Mouse (Mus musculus): Measurements from ENCODE around the gene Umps.

Gene Umps

DNA sequence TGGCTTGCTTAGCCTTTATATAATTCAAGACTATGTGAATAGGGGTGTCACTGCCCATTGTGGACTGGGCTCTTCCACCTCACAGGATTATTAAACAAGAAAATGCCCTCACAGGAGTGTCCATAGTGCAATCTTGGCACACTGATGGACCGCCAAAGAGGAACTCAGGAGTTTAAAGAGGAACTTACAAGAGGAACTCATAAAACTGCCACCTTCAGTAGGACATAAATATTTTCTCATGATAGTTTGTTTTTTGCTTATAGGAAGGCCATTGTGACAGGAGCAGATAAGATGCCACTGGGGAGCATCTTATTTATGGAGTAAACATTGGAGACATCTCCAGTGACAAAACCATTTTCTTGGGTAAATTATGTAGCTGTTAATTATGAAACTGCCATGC lies 12.0 kb downstream of the Umps start:
- in situ Hi-C loops (cut with MseI, MboI): loop anchor here (5.0 to 10.0 kb wide), 2 partner anchors 130 to 132 kb away; partner anchors contain the start of gene Itgb5 (in 1 of the 2)

DNA sequence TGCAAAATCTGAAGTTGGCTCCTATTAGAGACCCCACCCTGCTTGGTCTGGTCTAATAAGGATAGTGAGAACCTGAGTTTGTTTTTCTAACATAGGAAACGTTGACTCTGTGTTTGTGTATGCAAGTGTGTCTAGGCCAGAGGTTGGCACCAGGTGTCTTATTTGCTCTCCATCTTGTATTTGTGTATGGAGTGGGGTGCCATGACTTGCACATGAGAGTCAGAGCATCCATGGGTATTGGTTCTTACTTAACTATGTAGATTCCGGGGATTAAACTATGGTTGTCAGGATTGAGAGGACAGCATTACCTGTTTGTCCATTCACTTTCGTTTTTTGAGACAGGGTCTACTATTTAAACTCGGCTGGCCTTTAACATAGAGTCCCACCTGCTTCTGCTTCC lies 13.8 kb downstream of the Umps start:
- in situ Hi-C loops (cut with MseI, MboI): loop anchor here (5.0 to 10.0 kb wide), 2 partner anchors 128 to 131 kb away; partner anchors contain the start of gene Itgb5 (in 1 of the 2)

DNA sequence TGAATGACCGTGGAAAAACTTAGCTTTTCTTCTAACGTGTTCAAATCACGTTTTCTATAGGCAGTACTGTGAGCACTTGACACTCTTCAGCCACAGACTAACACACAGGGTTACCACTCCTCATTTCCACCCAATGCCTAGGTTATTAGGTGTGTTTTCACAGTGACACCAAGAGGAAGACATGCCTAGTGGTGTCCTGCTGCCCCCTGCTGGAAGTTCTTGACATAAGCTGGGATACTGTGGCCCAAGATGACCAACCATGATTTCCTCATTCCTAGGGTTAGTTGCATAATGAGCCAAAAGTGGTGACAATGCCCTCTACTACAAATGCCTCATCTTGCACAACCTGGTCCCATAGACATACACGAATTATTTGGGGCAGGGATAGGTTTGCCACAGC lies 16.0 kb downstream of the Umps start:
- in situ Hi-C loops (cut with MseI, MboI): loop anchor here (5.0 to 10.0 kb wide), 2 partner anchors 126 to 129 kb away; partner anchors contain the start of gene Itgb5 (in 1 of the 2)

DNA sequence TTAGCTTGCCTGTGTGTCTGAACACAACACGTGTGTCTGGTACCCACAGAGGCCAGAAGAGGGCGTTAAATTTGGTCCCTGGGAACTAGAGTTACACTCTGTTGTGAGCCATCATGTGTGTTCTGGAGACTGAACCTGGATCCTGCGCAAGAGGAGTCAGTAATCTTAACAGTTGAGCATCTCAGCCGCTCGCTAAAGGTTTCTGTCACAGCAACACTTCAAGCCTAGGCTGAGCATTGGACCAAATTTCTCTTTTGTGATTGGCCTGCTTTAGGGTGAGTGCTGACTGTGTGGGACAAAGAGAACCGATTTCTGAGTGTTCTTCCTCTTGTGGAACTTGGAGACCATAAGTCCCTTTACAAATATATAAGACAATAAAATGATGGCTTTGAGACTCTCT lies 16.5 kb downstream of the Umps start:
- in situ Hi-C loops (cut with MseI, MboI): loop anchor here (5.0 to 10.0 kb wide), 2 partner anchors 126 to 128 kb away; partner anchors contain the start of gene Itgb5 (in 1 of the 2)

DNA sequence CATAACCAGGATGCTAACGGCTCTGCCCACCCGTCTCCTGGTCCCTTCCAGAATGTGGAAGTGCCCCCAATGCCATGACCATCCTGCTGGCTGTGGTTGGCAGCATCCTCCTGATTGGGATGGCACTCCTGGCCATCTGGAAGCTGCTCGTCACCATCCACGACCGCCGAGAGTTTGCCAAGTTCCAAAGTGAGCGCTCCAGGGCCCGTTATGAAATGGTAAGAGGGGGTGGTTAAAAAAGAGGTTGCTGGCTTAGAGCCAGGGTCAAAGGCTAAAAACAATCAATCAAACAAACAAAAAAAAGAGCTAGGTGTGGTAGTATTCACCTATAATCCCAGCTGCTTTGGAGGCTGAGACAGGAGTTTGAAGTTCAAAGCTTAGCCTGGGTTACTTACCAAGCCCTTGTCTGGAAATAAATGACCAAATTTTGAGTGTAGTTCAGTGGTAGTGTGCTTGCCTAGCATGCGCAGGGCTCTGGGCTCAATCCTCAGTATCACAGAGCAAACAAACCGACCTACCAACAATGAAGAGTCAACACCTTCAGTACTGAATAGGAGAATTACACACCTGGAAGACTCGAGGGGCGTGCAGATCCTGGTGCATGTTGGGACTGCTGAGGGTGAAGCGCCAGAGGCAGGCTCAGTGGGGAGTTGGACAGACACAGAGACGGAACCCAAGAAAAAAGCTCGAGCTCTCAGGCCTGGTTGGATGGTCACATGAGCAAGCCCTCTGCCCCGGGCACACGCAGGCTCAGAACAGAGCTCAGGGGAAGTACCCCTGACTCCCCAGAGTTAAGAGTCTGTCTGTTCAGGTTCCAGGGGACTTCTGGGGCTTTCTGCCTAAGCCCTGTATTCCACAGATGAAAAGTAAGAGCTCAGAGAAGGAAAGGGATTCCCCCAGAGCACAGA lies 18.9 kb downstream of the Umps start:
- in situ Hi-C loops (cut with MseI, MboI): no loop called here

DNA sequence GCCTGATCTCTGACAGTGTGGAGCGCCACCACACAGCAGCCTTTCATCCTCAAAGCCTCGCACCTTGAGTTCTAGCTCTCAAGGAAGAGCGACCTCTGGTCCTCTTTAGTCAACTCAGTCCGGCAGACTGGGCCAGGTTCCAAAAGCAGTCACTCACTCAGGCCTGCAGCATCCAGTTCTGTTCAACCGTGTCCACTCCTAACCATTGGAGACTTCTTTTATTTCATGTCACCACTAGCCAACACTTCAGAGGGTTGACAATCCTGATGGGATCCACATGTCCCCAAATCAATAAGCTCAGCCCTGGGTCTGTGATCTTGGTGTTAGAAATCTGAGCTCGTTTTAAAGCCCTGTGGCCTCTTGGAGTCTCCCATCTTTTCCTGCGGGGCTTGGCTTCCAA lies 20.8 kb downstream of the Umps start:
- in situ Hi-C loops (cut with MseI, MboI): no loop called here

DNA sequence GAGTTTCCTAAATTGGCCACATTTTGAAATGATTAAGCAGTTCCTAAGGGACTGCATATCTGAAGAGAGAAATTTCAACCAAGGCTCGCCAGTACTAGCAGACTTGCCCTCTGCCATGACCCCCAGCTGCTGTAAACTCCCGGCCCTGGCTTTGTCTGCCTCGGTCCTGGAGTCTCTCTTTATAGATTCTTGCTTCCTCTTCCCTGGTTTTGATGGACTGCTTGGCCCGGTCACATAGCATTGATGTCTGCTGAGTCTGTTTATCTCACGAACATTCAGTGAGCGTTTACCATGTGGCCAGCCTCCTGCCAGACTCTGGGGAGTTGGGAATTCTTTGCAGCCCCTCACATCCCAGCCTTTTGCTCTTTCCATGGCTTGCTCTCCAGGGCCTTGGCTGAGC lies 22.1 kb downstream of the Umps start:
- in situ Hi-C loops (cut with MseI, MboI): no loop called here

DNA sequence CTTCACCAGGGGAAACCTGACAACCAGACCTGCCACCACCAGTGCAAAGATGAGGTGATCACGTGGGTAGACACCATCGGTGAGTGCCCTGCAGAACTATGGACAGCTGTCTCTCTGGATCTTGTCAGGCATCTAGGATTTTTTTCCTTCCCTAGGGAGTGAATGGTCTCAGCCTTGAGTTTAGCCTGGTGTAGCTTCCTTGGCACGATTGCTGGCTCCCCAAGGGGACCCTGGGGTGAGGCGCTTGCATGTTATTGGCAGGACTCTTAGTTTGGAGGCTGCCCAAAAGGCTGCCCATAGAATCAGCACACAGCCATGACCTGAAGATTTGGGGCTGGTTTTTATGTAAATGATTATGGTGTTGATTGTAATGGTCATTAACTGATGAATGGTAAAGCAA lies 22.7 kb downstream of the Umps start:
- in situ Hi-C loops (cut with MseI, MboI): no loop called here

DNA sequence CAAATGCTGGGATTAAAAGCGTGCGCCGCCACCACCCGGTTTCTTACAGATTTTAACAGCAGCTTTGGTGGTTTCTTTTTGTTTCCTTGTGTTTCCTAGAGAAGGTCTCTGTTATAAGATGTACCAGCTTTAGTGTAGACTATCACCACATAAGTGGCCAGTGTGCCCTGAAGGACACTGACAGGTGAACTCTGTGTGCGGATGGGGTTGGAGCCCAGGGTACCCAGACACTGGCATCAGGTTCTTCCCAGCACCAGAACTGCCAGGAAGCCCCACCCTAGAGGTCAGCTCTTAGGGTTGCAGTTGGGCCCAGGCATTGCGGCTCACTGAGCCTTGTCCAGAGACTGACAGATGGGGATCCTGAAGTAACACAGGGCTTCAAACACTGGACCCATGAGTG lies 23.4 kb downstream of the Umps start:
- in situ Hi-C loops (cut with MseI, MboI): no loop called here

DNA sequence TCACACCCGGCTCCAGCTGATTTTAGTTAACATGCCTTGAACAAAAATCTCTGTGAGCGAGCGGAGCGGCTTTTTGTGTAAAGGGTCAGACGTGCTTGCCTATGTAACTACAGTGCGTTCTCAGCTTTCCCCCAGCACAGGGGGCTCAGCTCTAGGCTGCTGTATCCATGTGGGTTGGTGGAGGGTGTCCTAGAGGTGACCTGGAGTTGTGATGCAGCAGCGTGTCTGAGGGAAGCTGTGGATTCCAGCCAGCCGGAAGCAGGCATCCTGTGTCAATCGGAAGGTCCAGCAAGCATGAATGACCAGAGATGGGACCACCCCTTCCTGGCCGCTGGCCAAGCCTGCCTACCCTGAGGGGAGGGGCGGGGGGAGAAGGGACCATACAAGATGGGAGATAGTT lies 24.5 kb downstream of the Umps start:
- in situ Hi-C loops (cut with MseI, MboI): no loop called here

DNA sequence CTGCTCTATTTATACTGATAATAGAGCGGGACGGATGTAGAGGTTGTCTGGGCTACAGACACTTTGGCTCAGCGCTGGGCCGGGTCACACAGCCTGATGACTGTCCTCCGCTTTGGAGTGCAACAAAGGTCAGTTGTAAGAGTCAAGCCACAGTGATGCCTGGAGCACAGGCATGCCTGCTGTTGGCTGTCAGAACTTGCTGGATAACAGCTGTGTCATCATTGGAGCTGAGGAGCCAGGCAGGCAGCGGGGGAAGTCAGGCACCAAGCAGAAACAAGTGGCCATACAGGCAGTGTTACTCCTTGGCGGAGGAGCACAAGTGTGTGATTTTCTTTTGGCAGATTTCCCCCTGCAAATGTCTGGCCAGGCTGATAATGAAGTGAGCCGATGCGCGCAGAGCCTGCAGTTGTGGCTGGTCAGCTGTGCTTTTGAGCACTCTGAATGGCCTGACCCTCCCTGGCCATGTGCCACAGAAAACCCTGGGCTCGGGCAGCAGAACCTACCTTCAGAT lies 25.5 kb downstream of the Umps start:
- in situ Hi-C loops (cut with MseI, MboI): no loop called here

DNA sequence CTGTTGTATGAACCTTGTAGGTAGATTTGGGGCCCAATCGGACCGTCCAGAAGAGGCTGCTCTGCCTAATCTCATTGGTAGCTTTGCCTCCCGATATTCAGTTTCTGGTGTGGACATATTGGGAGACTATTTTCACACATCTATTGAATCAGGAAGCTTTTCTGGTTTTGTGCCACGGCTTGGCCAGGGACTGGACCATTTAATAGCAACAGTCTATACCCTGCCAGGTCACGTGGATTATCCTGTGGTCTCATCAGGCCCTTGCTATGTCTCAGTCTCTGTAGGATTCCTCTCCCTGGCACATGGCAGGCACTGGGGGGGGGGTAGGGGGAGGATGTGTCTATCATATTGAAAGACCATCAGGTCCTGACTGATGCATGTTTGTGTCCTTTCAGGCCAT lies 26.7 kb downstream of the Umps start:
- in situ Hi-C loops (cut with MseI, MboI): no loop called here

DNA sequence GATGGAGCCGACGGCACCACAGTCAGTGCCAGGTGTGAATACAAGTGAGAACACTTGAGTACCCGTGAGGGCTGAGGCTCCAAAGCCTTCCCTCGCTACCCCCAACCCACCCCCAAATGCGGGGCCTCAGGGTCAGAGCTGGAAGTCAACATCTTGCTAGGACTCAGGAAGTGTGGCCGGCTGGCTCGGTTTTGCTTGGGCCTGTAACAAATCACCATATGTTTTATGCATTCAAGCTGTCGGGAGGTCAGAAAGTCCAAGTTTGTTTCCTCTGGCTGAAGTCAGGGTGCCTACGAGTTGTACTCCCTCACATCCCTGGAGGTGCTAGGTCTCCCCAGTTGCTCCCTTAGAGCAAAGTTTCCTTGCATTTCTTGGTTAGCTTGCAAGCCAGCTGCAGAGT lies 27.2 kb downstream of the Umps start:
- in situ Hi-C loops (cut with MseI, MboI): no loop called here

DNA sequence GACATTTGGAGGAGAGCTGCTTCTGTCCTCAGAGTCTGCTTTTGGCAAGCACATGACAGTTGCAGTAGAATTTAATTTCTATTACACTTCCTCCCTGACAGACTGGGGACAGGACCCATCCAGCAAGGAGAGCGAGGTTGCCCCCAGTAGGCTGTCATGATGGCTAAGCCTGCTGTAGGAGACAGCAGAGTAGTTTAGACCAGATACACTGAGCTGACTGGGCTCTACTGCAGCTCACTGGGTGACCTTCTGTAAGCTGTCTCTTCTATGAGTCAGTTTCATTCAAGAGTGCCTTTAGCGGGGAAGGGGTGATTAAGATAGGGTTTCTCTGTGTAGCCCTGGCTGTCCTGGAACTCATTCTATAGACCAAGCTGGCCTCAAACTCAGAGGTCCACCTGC lies 27.7 kb downstream of the Umps start:
- in situ Hi-C loops (cut with MseI, MboI): no loop called here

DNA sequence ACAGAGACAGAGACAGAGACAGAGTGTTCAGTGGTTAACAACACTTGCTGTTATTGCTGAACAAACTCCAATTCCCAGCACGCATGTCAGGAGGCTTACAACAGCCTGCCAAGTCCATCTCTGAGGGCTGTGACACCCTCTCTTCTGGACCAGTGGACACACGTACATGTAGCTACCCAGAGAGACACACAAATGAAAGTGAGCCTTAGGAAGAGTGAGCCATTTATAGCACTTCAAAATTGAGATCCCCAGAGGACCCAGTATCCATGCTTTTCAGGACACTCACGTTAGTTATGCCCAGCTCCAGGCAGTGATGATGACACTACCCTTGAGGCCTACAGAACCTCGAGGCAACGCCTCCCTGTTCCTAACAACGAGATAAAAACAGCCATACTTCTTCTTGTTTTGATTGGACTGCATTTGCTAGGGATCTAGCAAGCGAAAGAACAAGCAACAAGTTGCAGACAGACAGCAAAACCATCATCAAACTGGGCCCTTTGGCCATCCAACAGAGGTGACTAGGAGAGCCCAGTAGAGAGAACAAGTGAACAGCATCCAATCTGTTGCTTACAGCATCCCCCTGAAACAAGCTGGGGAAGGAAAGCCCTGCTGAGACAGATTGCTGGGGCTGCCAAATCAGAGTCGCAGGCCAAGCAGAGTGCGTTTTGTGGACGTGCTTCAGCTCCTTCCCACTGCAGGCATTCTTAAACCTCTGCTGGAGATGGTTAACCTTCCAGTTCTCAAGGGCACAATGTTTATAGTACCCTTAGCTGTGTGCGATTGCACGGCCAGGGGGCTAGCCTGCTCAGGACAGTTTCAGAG lies 28.3 kb downstream of the Umps start:
- in situ Hi-C loops (cut with MseI, MboI): no loop called here

DNA sequence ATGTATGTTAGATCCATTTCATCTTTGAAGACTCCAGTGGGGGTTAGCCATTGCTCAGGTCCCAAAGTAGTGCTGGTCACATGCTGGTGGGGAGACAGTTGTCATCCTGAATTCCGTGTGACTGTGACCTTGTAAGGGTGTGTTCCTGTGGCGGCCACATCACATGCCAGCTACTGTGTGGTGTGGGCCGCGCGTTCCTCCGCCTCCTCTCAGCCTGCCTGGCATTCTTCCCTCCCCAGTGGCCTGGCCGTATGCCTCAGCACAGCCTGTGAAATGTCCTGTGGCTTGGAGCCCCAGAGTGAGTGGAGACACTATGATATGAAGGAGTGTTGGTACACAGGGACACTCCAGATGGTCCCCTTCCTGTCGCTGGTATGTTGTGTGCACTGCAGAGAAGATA lies 29.3 kb downstream of the Umps start:
- in situ Hi-C loops (cut with MseI, MboI): no loop called here

DNA sequence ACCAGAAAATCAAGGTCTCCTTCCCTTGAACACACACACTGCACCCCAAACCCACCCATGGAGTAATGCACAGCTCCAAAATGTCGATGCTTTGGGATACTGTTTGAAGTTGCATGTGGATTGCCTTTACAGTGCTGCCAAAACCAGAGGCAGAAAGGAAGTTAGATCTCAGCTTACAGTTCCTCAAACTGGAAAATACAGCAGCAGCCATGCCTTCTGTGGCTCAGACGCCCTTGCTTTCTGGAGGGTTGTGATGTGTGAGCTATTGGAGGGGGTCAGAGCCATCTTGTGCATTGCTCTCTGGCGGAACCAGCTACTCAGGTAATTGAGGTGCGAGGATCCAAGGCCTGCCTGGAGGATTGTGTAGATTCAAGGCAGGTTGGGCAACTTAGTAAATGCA lies 30.0 kb downstream of the Umps start:
- in situ Hi-C loops (cut with MseI, MboI): no loop called here

DNA sequence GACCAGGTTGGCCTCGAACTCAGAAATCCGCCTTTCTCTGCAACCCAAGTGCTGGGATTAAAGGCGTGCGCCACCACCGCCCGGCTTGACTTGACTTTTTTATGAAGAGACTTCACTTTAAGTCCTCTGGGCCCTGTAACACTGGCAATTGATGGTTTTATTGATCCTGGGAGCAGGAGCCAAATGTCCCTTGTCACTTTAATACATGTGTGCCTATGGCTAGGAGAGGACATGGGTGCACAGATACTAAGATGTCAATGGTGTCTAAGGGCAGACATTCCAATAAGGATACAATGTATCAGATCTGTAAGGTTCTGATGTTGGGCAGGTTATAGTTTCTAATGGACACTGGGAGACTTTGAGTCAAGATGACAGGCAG lies 31.4 kb downstream of the Umps start:
- in situ Hi-C loops (cut with MseI, MboI): no loop called here

DNA sequence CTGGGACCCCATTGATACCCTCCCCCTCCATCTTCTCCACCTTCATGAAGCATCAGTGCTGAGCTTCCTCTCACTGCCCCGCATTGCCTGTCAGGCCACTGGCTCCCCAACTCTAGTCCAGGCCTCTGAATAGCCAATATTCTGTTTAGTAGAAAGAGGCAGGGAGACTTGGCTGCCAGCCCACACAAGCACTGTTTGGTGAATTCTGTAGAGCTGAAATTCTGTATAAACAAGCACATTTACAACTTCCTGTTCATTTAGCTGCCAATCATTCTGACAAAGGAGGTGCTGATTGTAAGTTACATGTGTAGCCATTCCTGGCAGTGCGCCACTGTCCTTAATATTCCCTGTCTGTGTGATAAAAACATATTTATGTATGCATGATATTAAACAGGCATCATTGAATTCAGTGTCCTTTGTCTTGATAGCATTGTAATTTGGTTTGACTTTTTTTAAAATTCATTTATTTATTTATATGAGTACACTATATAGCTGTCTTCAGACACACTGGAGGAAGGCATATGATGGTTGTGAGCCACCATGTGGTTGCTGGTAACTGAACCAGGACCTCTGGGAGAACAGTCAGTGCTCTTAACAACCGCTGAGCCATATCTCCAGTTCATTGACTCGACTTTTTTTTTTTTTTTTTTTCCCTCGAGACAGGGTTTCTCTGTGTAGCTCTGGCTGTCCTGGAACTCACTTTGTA lies 32.0 kb downstream of the Umps start:
- in situ Hi-C loops (cut with MseI, MboI): no loop called here

DNA sequence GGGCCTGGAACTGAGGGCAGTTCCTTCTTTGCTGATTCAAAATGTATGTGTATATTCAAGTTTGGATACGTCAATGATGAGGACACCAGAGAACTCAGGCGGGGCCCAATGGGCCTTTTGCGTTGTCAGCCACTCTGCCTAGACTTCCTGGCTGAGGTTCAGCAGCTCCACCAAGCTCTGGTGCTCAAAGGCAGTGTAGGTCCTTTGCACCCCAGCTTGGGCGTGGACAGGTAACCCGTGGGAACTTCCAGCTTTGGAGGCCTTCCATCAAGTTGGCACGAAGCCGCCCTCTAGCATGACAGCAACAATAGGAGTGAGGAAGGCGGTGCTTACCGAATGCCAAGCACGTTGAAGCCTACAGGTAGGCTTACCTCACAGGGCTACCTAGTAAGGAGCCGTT lies 33.4 kb downstream of the Umps start:
- in situ Hi-C loops (cut with MseI, MboI): no loop called here

DNA sequence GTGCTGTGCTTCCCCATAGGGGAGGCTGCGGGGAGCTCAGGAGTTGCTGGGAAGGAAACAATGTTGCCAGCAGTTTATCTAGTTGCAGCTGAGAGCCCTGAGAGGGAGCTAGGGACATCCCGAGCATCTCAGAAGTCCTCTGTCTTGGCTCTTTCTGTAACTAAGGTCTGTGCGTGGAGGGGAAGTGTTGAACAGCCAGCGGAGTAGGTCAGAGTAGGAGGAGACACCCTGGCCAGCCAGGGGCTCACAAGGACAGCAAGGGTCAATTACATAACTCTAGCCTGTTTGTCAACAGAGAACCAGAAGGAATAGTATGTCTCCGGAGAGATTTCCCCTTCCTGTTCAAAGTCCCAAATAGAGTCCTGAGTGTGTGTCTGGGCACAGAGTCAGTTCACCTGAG lies 34.7 kb downstream of the Umps start:
- in situ Hi-C loops (cut with MseI, MboI): no loop called here

DNA sequence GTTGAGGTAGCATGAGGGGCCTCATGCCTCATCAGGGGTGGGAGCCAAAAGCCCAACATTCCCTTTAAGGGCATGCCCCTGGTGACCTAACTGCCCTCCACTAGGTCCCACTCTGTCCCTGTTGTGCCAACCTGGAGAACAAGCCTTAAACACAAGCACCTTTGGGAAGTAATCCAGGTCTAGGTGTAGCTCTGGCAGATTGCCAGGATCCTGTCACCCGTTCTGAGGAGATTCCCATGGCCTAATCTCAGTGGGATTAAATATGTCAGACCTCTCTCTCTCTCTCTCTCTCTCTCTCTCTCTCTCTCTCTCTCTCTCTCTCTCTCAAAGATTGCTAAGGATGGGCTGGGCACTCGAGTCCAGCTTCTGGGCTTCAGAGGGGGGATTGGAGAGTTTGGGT lies 35.2 kb downstream of the Umps start:
- in situ Hi-C loops (cut with MseI, MboI): no loop called here
